Mouse (Mus musculus): ENCODE measurements around the gene Tnfaip8l2.
A peak's percentile ranks its signal among the peaks of the same experiment; 100 is the strongest.
"Not testable (repeated sequence)": the region's sequence is repeated elsewhere in the genome, so short reads cannot be mapped to it uniquely, and the experiment has no call there.

The Tnfaip8l2 gene

GRCm38 (mm10) chr3:95112760-95113159 lies 29.4 kb downstream of the Tnfaip8l2 start:
- DNase-seq (ENCODE audit: low spot score in 2 of 2): no peak

GRCm38 (mm10) chr3:95110911-95111726 lies 31.0 kb downstream of the Tnfaip8l2 start, which contains the start of gene Vps72:
Gene Vps72 (plus strand): TSS chr3:95111022.
- peak; percentile 72 to 82 for DNase-seq (ENCODE audit: low spot score in 2 of 2)

GRCm38 (mm10) chr3:95107898-95108297 lies 34.3 kb downstream of the Tnfaip8l2 start:
- no peak for DNase-seq (ENCODE audit: low spot score in 2 of 2)

- not testable (repeated sequence) for DNase-seq (ENCODE audit: low spot score in 2 of 2)
Observed at GRCm38 (mm10) chr3:95107308-95107707, 34.9 kb downstream of the Tnfaip8l2 start.

GRCm38 (mm10) chr3:95106338-95107117 lies 35.6 kb downstream of the Tnfaip8l2 start, which contains the start of gene Pip5k1a:
Gene Pip5k1a (minus strand): TSS chr3:95106930.
- peak; percentile 91 to 94 for DNase-seq (ENCODE audit: low spot score in 2 of 2)

- DNase-seq (ENCODE audit: low spot score in 2 of 2): no peak
Observed at GRCm38 (mm10) chr3:95105586-95106337, 36.4 kb downstream of the Tnfaip8l2 start.

GRCm38 (mm10) chr3:95105121-95105520 lies 37.0 kb downstream of the Tnfaip8l2 start:
- DNase-seq (ENCODE audit: low spot score in 2 of 2): no peak

GRCm38 (mm10) chr3:95100854-95101253 lies 41.3 kb downstream of the Tnfaip8l2 start:
- DNase-seq (ENCODE audit: low spot score in 2 of 2): no peak

All from spleen, postnatal 14 days (tissue).